Mouse (Mus musculus) bone marrow macrophage, adult 2 months (primary cell): ENCODE data around the gene Zgrf1. TPM values are rescaled to one million over a fixed set of nuclear protein-coding genes. Genes with fewer than 3 reads are reported as not detected.
A peak's percentile ranks its signal among the peaks of the same experiment; 100 is the strongest.

Experiments used
- H3K27ac ChIP-seq: 2 replicates; pipeline ENCODE4 v1.5.1; 2012; ENCODE audit warnings: low read depth, low read length; ENCODE audit not compliant: insufficient read depth
- H3K4me1 ChIP-seq: 2 replicates; pipeline ENCODE4 v1.6.1; 2012; ENCODE audit warnings: low read length; ENCODE audit not compliant: control insufficient read depth, insufficient read depth
- H3K4me3 ChIP-seq: 2 replicates; pipeline ENCODE4 v1.5.1; 2012; ENCODE audit warnings: mild to moderate bottlenecking, low read length, moderate library complexity; ENCODE audit not compliant: insufficient read depth
- CTCF ChIP-seq: IDR thresholded peaks from 2 replicates; pipeline ENCODE4 v1.5.1; 2012; ENCODE audit warnings: low read depth, mild to moderate bottlenecking, low read length, moderate library complexity
- POLR2A ChIP-seq: IDR thresholded peaks from 2 replicates; pipeline ENCODE4 v1.6.1; 2012; ENCODE audit warnings: mild to moderate bottlenecking, low read depth, low read length, borderline replicate concordance
- polyA plus RNA-seq: library from polyadenylated mRNA; stranded (reverse); fragments of >200 nt; gene quantifications from 2 replicates; pipeline ENCODE4 v1.2.4, GENCODE M21; 2012; ENCODE audit not compliant: missing spikeins, insufficient read depth, insufficient read length

The Zgrf1 gene
- polyA plus RNA-seq, 1 experiment: 3.5 TPM

GRCm38 (mm10) chr3:127634101-127634983, 81.1 kb downstream of the Zgrf1 start:
- Histone ChIP-seq H3K4me1 (0 out of 2 replicates have a peak, but pooled peaks cover 3% of the 10 kb centered on the region), H3K27ac (no peak overlapping the region), H3K4me3 (peak overlapping the region; percentile 58)
- TF ChIP-seq POLR2A: no peak
- peak; percentile 68 for TF ChIP-seq CTCF

GRCm38 (mm10) chr3:127634984-127635349, 81.7 kb downstream of the Zgrf1 start:
- H3K4me3 ChIP-seq: no peak overlapping the region

DNA sequence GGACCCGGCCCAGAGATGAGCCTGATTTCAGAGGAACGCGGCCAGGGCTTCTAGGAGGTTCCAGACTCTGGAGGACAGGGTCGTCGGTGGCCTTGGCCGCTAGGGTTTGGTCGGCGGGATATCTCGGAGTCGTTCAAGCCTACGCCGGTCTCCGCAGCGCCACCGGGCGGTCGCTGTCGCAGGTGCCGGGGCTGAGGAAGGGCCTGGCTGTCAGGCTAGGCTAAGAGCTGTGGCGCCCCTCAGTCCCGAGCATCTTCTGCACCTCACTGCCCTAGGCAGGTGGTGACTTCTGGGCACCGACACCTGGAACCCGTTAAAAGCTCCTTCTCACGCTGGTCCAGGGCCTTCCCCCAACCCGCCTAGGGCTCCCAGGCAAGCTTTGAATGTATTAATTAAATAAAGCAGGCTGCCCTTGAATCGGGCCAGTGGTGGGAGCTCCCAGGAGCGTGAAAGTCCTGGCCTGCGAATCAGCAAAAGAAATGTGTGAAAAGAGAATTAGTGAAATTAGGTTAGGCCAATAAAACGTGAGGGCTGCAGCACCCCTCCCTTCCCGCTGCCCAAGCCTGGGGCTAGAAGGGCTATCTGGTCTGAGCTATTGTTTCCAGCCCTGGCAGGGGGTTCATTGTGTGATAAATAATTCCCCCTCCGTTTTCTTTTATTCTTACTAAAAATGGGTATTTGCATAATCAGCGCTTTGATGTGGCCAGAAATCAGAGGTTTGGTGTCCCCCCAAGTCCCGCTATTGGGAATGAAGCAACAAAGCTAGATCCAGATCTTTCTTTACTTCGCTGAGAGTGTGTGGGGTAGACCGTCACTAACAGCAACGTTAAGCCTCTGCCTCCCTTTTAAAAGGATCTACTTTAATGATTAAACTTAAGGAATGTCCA, 86.8 kb downstream of the Zgrf1 start:
- Histone ChIP-seq H3K27ac (no peak overlapping the region), H3K4me1 (no peaks in the 10 kb centered on the region), H3K4me3 (no peak overlapping the region)
- TF ChIP-seq CTCF: peak; percentile 21; the same call in 1 of the 2 replicates
- TF ChIP-seq POLR2A: no peak

More at GRCm38 (mm10) chr3:127634984-127635349, 81.7 kb downstream of the Zgrf1 start:
- TF ChIP-seq CTCF: no peak
- Histone ChIP-seq H3K4me1 (0 out of 2 replicates have a peak, but pooled peaks cover 3% of the 10 kb centered on the region), H3K27ac (no peak overlapping the region)

DNA sequence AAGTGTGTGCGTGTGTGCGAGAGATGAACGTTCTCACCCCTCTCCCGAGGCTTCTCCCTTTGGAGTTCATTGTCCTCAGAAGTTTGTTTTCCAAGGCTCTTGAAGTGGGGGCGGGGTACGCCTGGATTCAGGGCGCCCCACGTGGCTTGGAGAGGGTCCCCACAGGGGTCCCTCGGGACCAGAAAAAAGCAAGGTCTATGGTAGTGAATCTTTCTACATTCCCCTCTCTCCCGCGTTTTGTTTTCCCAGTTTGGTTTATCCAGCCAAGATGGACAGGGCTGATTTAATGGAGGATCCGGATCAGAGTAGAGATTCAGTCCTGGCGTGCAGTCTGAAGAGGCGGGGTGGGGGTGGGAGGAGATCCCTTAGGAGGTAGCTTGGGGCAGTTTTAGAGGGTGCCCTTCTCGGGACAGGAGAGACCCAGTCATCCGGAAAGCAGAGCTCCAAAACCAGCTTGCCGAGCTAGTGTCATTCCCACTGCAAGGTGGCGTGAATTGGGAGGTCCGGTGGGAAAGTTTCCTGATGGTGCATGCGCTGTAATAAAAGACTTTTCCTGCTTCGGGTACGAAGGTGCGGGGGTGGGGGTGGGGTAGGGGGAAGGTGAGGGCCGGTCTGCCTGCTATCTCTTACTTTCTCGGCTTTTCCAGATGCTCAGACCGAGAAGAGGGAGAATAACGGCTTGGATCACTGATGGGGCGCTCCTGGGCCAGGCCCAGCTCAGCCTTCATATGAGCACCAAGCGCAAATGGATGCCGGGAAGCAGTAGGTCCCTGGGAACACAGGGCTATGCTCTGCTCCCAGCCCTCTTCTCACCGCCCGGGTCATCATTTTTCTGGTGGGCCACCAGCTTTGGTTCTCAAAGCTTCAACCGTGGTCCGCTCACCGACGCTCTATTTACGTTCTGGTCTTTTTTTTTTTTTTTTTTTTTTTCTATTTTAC, 87.7 kb downstream of the Zgrf1 start:
- Histone ChIP-seq H3K27ac (no peak overlapping the region), H3K4me1 (no peaks in the 10 kb centered on the region), H3K4me3 (no peak overlapping the region)
- TF ChIP-seq CTCF (no peak), POLR2A (no peak)

GRCm38 (mm10) chr3:127642211-127642610, 88.9 kb downstream of the Zgrf1 start:
- no peak for TF ChIP-seq CTCF
- TF ChIP-seq POLR2A: no peak
- Histone ChIP-seq H3K4me1 (no peaks in the 10 kb centered on the region), H3K4me3 (no peak overlapping the region), H3K27ac (no peak overlapping the region)

DNA sequence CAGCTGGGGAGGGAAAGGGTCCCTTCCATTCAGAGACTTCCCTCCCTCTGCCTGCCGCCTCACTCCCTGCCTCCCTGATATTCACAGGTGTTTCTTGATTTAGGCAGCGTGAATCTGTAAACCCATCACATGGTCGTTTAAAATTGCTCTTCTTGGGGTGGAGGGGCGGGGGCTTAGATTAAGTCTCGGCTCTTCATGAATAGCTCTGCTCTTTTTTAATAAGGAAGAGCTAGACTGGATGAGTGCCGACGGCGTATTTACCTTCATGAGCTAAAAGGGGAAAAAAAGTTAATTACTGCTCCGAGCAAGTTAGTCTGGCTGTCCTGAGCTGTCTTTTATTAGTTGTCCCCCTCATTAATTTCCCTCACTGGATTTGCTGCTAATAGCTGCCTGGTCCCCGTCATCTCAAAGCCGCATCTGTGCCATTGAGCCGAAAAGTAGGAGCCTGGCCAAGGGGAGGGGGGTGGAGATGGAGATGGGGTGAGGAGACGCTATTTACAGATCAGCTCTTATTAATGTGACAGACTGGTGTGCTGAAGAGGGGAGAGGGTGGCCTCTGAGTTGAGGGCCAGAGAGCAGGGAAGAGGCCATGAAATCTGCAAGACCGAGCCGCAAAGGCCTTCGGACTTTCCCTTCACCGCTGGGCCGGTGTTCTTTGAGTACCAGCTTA, 93.0 kb downstream of the Zgrf1 start:
- Histone ChIP-seq H3K4me3 (no peak overlapping the region), H3K27ac (no peak overlapping the region), H3K4me1 (no peaks in the 10 kb centered on the region)
- TF ChIP-seq POLR2A (no peak), CTCF (no peak)

DNA sequence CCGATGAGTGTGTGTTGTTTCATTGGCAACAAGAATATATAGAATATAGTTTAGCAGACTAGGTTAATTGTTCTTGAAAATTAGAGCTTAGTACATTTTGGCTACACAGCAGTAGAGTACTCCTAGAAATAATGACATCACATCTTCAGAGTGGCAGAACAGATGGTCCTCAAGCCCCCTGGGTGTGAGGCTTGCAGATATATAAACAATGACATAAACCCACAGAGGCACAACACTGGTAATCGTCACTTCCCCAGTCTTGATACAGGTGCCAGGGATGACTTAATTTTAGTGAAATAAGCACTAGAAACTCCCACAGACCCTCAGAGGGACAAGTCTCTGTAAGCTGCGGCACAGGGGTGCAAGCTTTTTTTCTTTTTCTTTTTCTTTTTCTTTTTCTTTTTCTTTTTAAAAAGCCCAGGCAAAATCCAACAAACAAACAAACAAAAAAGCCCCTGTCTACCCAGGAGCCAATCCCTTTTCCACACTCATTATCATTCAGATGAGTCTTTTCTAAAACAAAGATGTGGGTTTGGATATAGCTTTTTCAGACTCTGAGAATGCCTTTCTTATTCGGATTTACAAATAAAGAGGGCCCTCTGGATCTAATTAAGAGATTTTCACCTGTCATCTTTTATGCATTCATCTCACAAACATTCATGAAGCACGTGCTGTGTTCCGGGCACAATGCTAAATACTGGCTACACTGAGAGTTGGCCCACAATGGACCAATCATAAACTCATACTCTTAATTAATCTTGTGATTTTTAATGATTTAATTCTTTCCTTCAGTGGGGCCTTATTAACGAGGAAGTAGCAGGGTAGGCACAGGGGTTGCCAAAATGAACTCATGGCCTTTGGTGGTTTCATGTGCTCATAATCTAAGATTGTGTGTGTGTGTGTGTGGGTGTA, 98.7 kb downstream of the Zgrf1 start:
- TF ChIP-seq POLR2A (no peak), CTCF (no peak)
- peaks cover 12% of the 10 kb centered on the region for H3K4me1 ChIP-seq
- H3K27ac ChIP-seq: no peak overlapping the region
- no peak overlapping the region for H3K4me3 ChIP-seq

DNA sequence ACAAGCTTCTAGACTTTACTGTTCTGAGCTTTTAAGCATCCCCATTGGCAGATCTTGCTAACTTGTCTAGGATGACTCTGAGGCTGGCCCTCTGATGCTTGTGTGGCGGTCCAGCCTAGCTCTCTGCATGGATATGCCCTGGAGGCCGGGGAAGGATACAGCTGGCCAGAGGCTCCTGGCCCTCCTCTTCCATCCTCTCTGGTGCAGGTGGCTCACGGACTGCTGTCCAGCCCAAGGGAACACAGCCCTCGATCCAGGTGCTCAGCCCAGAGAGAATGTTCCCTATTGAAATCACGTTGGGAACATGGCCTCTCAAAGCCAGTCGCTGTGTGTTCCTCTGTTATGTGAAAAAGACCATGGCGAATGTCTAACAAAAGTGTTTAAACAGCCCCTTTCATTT, 107.4 kb downstream of the Zgrf1 start:
- no peaks in the 10 kb centered on the region for H3K4me1 ChIP-seq
- no peak overlapping the region for H3K4me3 ChIP-seq
- TF ChIP-seq CTCF: no peak
- TF ChIP-seq POLR2A: no peak
- H3K27ac ChIP-seq: no peak overlapping the region
